Mouse (Mus musculus) midbrain, embryonic 13.5 days (tissue): ENCODE data around the gene Bcl2. TPM values are rescaled to one million over a fixed set of nuclear protein-coding genes. Genes with fewer than 3 reads are reported as not detected.

Source experiments
- ATAC-seq: fragments of 200-750 bp; cut with Nextera tagmentation; 2 replicates; pipeline ENCODE4 v1.8.0; 2017; ENCODE audit warnings: mild to moderate bottlenecking, moderate TSS enrichment, moderate library complexity
- H3K27ac ChIP-seq: fragments of 300-500 bp; sonication (generic); 2 replicates; pipeline ENCODE4 v1.5.1; 2015; ENCODE audit warnings: inconsistent platforms, mild to moderate bottlenecking, moderate library complexity
- H3K27me3 ChIP-seq: fragments of 300-500 bp; sonication (generic); 2 replicates; pipeline ENCODE4 v1.6.1; 2015; ENCODE audit warnings: mild to moderate bottlenecking, inconsistent platforms
- H3K36me3 ChIP-seq: fragments of 300-500 bp; sonication (generic); 2 replicates; pipeline ENCODE4 v1.6.1; 2015; ENCODE audit warnings: mild to moderate bottlenecking, inconsistent platforms
- H3K4me1 ChIP-seq: fragments of 300-500 bp; sonication (generic); replicated peaks from 2 replicates; pipeline ENCODE4 v1.6.1; 2015; ENCODE audit warnings: inconsistent platforms
- H3K4me2 ChIP-seq: fragments of 300-500 bp; sonication (generic); replicated peaks from 2 replicates; pipeline ENCODE4 v1.6.1; 2015; ENCODE audit warnings: moderate library complexity, mild to moderate bottlenecking, inconsistent platforms
- H3K4me3 ChIP-seq: fragments of 300-500 bp; sonication (generic); replicated peaks from 2 replicates; pipeline ENCODE4 v1.5.1; 2015; ENCODE audit warnings: mild to moderate bottlenecking, inconsistent platforms
- H3K9ac ChIP-seq: fragments of 300-500 bp; sonication (generic); replicated peaks from 2 replicates; pipeline ENCODE4 v1.6.1; 2015; ENCODE audit warnings: mild to moderate bottlenecking, inconsistent platforms
- H3K9me3 ChIP-seq: fragments of 300-500 bp; sonication (generic); 2 replicates; pipeline ENCODE4 v1.6.1; 2016; ENCODE audit warnings: mild to moderate bottlenecking, inconsistent platforms
- WGBS: fragments of 180-500 bp; shearing (Covaris S2); methylation state at CpG from one replicate; pipeline ENCODE4 v1.1.7; 2015; 5-methylcytosine and 5-hydroxymethylcytosine counted together
- polyA plus RNA-seq: library from polyadenylated mRNA; unstranded; fragments of >200 nt; fragmentation: Nextera tagmentation; extraction: Ambion mirVana; gene quantifications from 2 replicates; pipeline ENCODE4 v1.2.1, GENCODE M21; 2015

Bcl2 gene
- polyA plus RNA-seq, 1 experiment from 2014 or later, result 11.8 TPM

DNA sequence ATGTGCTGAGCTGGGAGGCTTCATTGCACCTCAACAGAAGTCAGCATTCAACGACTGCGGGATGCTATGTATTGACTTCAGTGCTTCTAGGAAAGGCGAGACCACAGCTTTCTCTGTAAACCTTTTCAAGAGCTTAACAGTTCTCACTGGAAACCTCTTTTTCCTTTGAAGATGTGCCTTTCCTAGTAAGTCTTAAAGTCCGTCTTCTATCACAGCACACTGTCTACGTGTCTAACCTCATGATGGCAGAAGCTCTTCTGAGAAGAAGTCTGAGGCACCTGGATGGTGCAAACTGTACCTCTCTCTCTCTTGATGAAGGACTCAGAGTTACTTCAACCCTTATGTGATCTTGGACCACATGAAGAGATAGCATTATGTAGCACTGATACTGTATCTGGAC, 107.1 kb downstream of the Bcl2 start:
- peaks cover 15% of the 10 kb centered on the region for H3K4me1 ChIP-seq
- WGBS, result 71% methylated on average over 5 of the region's 5 CpGs
- no peaks in the 10 kb centered on the region for H3K9me3 ChIP-seq
- H3K9ac ChIP-seq, result no peak overlapping the region
- H3K27me3 ChIP-seq, result no peaks in the 10 kb centered on the region
- ATAC-seq, result no peak
- H3K4me2 ChIP-seq, result no peak overlapping the region
- H3K36me3 ChIP-seq, result no peaks in the 10 kb centered on the region
- H3K27ac ChIP-seq, result no peak overlapping the region
- H3K4me3 ChIP-seq, result no peak overlapping the region

DNA sequence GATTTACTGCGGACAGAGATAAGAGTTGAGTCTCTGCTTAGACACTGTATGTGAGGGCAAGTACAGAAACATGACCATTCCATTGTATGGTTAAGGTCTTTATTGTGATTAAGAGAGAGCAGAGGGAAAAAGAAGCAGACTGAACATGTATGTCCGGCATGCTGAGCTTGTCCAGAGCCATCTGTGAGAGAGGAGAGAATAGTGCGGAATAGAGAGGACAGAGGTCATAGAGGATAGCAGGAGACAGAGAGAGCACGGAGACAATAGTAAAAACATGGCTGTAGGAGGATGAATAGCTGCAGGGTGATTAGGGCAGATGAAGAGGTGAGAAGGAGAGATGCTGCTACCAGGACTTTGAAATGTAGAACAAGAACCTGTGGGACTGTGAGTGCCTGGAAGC, 110.7 kb downstream of the Bcl2 start:
- Histone ChIP-seq H3K27me3 (no peaks in the 10 kb centered on the region), H3K27ac (peak overlapping the region; percentile 40), H3K4me3 (no peak overlapping the region), H3K4me1 (peaks cover 15% of the 10 kb centered on the region), H3K9me3 (no peaks in the 10 kb centered on the region), H3K4me2 (no peak overlapping the region), H3K36me3 (no peaks in the 10 kb centered on the region), H3K9ac (no peak overlapping the region)
- 55% methylated on average over 4 of the region's 4 CpGs for WGBS
- no peak; the same call in 1 of the 2 replicates for ATAC-seq

DNA sequence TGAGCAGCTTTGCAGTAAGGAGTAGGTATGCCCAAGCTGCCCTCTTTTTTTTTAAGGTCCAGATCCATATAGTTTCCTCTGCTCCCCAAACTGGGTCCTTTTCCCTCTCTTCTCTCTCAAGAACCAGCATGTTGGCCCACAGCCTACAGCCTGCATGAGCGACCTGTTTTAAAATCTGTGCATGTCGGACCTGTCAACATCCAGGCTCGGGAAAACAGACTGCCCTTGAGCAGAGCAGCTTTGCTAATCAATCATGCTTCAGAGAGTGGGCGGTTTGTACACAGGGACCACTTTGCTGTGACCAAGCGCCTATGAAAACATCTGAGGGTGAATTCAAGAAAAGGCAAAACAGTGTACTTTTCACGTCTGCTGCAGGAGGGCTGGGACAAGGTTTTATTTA, 111.1 kb downstream of the Bcl2 start:
- WGBS, result 36% methylated on average over 6 of the region's 6 CpGs
- Histone ChIP-seq H3K4me1 (peaks cover 15% of the 10 kb centered on the region), H3K9ac (no peak overlapping the region), H3K27me3 (no peaks in the 10 kb centered on the region), H3K36me3 (no peaks in the 10 kb centered on the region), H3K4me2 (no peak overlapping the region), H3K27ac (peak overlapping the region; percentile 40), H3K9me3 (no peaks in the 10 kb centered on the region), H3K4me3 (no peak overlapping the region)
- peak; percentile 87 for ATAC-seq

DNA sequence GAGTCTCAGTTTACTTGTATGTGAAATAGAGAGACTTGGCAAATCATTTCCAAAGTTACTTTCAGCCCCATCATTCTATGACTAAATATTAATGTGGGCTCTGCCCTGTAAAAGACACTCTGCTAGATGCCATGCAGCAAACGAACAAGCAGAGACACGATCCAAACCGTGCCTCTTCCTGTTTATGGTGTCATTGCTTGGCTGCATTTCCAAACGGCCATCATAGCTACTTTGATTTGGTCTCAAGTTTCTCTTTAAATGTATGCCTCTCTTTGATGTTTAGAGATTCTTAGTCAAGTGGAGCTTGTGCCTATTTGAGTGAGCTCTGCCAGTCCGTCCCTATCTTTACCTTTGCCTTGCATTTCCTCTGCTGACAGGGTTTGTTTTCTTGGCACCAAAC, 111.5 kb downstream of the Bcl2 start:
- WGBS, result 75% methylated on average over 5 of the region's 5 CpGs
- H3K4me1 ChIP-seq, result peaks cover 15% of the 10 kb centered on the region
- H3K9ac ChIP-seq, result no peak overlapping the region
- ATAC-seq, result peak; percentile 9; the same call in 1 of the 2 replicates
- no peaks in the 10 kb centered on the region for H3K27me3 ChIP-seq
- no peaks in the 10 kb centered on the region for H3K9me3 ChIP-seq
- H3K27ac ChIP-seq, result peak overlapping the region; percentile 40; the same call in 1 of the 2 replicates
- H3K4me2 ChIP-seq, result no peak overlapping the region
- H3K36me3 ChIP-seq, result no peaks in the 10 kb centered on the region
- H3K4me3 ChIP-seq, result no peak overlapping the region

DNA sequence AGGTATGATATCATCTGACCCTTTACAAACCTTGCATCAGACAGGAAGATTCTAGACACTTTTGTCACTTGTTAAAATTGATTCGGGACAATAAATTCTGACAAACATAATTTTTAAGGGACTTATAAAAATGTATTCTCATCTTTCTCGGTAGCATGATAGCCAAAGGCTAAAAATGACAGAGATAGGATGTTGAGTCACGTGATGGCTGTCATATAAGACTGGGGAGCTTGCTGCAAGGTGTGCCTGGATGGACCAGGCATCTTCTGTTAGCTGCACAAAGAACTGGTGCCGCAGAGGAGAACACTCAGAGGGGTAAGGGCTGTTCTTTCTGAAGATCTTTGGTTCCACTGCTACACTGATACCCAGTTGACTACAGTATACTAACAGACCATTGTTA, 112.8 kb downstream of the Bcl2 start:
- no peak overlapping the region for H3K4me3 ChIP-seq
- no peak overlapping the region for H3K4me2 ChIP-seq
- H3K9me3 ChIP-seq, result no peaks in the 10 kb centered on the region
- 92% methylated on average over 4 of the region's 4 CpGs for WGBS
- ATAC-seq, result no peak
- peaks cover 15% of the 10 kb centered on the region for H3K4me1 ChIP-seq
- no peaks in the 10 kb centered on the region for H3K36me3 ChIP-seq
- no peaks in the 10 kb centered on the region for H3K27me3 ChIP-seq
- H3K9ac ChIP-seq, result no peak overlapping the region
- no peak overlapping the region for H3K27ac ChIP-seq

DNA sequence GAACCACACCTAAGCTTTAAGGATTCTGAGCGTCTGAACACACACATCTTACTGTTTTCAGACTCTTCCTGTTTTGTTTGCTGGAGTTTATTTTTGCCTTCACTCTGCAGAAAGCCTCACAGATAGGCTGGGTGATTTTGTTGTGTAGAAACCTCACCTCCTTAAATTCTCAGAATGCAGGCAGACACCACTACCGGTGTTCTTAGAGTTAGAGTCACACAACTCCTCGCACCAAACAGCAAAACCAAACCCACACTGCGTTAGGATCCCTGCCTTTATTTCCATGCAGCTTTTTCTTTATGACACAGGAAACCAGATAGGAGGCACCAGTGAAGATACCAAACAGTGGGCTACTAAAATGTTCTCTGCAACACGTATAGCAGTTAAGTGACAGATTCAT, 113.2 kb downstream of the Bcl2 start:
- 86% methylated on average over 5 of the region's 5 CpGs for WGBS
- H3K27ac ChIP-seq, result no peak overlapping the region
- H3K4me2 ChIP-seq, result no peak overlapping the region
- H3K4me1 ChIP-seq, result peaks cover 15% of the 10 kb centered on the region
- H3K27me3 ChIP-seq, result no peaks in the 10 kb centered on the region
- H3K36me3 ChIP-seq, result no peaks in the 10 kb centered on the region
- no peaks in the 10 kb centered on the region for H3K9me3 ChIP-seq
- no peak overlapping the region for H3K9ac ChIP-seq
- no peak for ATAC-seq
- no peak overlapping the region for H3K4me3 ChIP-seq

DNA sequence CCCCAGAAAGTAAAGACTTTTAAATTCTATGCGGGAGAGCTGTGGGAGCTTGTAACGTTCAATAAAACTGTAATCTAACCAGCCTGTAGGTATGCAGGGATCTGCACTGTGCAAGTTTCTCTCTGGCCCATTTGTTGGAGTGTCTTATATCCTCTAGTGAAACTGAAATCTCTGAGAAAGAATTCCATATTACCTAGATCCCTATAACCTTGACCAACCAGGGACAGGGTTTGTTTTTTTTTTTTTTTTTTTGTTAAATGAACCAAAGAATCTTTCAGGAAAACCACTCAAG, 115.8 kb downstream of the Bcl2 start:
- Histone ChIP-seq H3K4me3 (no peak overlapping the region), H3K27me3 (no peaks in the 10 kb centered on the region), H3K9me3 (no peaks in the 10 kb centered on the region), H3K27ac (no peak overlapping the region), H3K9ac (no peak overlapping the region), H3K4me1 (peaks cover 9% of the 10 kb centered on the region), H3K4me2 (no peak overlapping the region), H3K36me3 (no peaks in the 10 kb centered on the region)
- 90% methylated on average over 2 of the region's 2 CpGs for WGBS
- no peak for ATAC-seq

DNA sequence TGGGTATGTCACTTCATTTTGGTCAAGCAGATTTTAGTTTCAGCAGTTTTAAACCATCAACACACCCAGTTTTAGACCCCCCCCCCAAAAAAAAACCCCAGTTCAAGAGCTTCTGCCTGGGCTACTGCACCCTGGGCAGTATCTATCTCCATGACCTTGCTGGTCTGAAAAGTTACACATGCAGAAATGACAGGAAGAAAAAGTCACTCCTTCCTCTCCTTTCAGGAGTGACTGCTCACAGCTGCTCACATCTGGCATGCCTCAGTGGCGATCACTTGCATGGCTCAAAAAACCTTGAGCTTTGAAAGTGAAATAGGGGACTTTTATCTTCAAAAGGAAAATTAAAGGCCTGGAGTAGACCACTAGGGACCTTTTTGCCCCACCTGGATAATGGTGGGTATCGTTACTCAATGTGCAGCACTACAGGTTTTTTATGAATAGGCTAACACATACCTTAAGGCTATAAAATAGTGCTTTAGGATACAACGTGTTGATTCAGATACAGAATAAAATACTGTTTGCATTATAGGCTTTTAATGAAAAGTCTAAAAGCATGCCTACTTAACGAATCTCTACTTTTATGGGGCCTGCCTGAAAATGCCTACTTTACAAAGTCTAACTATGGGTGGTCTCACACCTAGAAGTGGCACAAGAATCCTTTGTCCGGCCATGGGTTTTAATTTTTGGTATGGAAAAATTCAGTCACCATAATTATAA, 116.3 kb downstream of the Bcl2 start:
- WGBS, result 89% methylated on average over 5 of the region's 5 CpGs
- Histone ChIP-seq H3K27ac (no peak overlapping the region), H3K27me3 (no peaks in the 10 kb centered on the region), H3K4me1 (peaks cover 4% of the 10 kb centered on the region; the same call in 1 of the 2 replicates), H3K9me3 (no peaks in the 10 kb centered on the region), H3K9ac (no peak overlapping the region), H3K36me3 (no peaks in the 10 kb centered on the region), H3K4me3 (no peak overlapping the region), H3K4me2 (no peak overlapping the region)
- no peak for ATAC-seq

DNA sequence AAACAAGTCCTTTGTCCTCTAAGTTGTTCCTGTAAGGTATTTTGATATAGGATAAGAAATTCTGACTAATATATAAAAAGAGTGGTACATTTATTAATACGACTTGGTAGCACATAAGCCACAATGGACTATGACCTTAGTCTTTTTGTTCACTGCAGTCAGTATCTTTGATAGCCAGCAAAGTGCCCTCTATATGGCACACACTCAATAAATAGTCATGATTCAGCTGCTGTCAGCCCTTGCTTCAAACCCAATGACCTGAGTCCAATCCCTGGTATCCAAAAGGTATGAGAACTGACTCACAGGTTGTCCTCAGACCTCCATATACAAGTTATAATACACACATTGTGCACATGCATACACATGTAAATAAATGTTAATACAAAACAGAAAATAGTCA, 117.7 kb downstream of the Bcl2 start:
- no peak overlapping the region for H3K4me3 ChIP-seq
- ATAC-seq, result no peak
- no peak overlapping the region for H3K9ac ChIP-seq
- no peaks in the 10 kb centered on the region for H3K9me3 ChIP-seq
- 93% methylated on average over 1 of the region's 1 CpGs for WGBS
- H3K36me3 ChIP-seq, result no peaks in the 10 kb centered on the region
- no peaks in the 10 kb centered on the region for H3K27me3 ChIP-seq
- H3K4me2 ChIP-seq, result no peak overlapping the region
- no peaks in the 10 kb centered on the region for H3K4me1 ChIP-seq
- no peak overlapping the region for H3K27ac ChIP-seq

DNA sequence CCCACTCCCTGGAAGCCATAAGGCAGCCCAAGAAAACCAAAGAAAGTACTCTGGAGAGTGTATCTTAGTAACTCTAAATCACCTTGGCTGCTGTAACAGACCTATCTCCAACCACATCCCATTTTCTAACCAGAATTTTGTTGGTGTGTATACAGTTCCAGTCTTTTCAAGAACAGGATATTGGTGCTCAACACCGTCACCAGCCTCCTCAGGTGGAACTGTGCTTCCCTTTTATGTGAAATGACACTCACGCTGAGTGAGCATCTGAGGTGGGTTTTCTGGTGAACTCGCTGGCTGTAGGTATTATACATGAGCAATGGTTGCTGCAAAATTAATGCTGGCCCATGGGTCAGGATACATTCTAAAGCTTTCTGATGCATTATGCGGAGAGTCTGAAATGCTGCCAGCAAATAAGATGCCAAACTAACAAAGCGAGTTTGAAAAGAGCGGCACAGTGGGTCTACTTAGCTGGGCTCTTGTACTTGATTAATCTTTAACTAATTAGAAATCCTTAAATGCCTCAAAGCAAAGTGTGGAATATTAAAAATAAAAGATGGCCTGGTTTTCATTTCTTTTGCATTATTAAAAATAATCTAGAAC, 118.7 kb downstream of the Bcl2 start:
- H3K9ac ChIP-seq, result no peak overlapping the region
- no peaks in the 10 kb centered on the region for H3K4me1 ChIP-seq
- no peak overlapping the region for H3K4me2 ChIP-seq
- no peaks in the 10 kb centered on the region for H3K36me3 ChIP-seq
- H3K4me3 ChIP-seq, result no peak overlapping the region
- WGBS, result 78% methylated on average over 6 of the region's 6 CpGs
- no peak overlapping the region for H3K27ac ChIP-seq
- H3K9me3 ChIP-seq, result no peaks in the 10 kb centered on the region
- ATAC-seq, result no peak
- no peaks in the 10 kb centered on the region for H3K27me3 ChIP-seq

DNA sequence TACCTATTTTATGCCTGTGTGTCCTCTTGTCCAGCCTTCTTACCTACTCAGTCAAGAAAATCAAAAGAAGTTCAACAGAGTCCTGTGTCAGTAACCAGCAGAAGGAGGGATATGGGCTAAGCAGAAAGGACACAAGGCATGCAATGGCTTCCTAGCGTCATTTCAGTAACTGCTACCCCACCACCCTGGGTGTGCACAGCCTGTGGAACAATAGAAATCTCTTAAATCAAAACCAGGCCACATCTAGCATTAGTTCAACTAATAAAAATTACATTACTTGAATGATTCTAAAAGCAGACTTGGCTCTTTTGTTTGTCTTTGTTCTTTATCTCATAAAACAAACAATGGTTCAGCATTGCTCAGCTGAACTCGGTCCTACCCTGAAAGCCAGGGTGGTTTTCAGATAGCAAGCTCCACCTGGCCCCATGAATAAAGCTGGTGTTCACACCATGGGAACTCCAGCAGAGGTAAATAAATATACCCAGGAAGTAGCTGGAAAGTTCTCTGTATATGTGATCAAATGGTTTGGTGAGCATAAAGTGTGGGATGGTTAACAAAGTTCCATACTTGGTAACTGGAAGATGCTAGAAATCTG, 122.8 kb downstream of the Bcl2 start:
- ATAC-seq, result no peak
- 56% methylated on average over 2 of the region's 2 CpGs for WGBS
- H3K27ac ChIP-seq, result no peak overlapping the region

DNA sequence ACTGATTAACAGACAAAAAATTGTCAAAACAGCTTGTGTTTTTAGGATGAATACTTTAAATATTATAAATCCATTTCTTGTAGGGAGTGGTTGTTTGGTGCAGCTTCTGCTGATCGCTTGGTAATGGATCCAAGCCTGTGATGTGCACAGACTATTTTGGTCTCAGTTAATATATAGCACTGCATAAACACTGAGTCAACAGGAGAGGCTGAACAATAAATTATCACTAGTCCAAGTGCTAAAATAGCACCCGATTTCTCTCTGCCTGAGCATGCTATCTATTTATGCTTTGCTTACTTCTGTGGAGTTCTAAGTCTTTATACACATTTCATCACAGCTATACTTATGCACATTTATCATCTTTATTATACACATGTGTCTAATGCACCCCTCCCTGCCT, 124.9 kb downstream of the Bcl2 start:
- no peak for ATAC-seq
- H3K27ac ChIP-seq, result no peak overlapping the region
- no peak overlapping the region for H3K9ac ChIP-seq
- 94% methylated on average over 2 of the region's 2 CpGs for WGBS
- H3K4me3 ChIP-seq, result no peak overlapping the region
- H3K9me3 ChIP-seq, result no peaks in the 10 kb centered on the region
- H3K4me2 ChIP-seq, result no peak overlapping the region
- peaks cover 6% of the 10 kb centered on the region; the same call in 1 of the 2 replicates for H3K4me1 ChIP-seq
- H3K27me3 ChIP-seq, result no peaks in the 10 kb centered on the region
- H3K36me3 ChIP-seq, result no peaks in the 10 kb centered on the region

More for the DNA sequence above, 122.8 kb downstream of the Bcl2 start:
- Histone ChIP-seq H3K27me3 (no peaks in the 10 kb centered on the region), H3K4me2 (no peak overlapping the region), H3K9ac (no peak overlapping the region), H3K4me1 (no peaks in the 10 kb centered on the region), H3K9me3 (no peaks in the 10 kb centered on the region), H3K36me3 (no peaks in the 10 kb centered on the region), H3K4me3 (no peak overlapping the region)
